Mouse (Mus musculus): ENCODE results near the gene Mien1.

DNA sequence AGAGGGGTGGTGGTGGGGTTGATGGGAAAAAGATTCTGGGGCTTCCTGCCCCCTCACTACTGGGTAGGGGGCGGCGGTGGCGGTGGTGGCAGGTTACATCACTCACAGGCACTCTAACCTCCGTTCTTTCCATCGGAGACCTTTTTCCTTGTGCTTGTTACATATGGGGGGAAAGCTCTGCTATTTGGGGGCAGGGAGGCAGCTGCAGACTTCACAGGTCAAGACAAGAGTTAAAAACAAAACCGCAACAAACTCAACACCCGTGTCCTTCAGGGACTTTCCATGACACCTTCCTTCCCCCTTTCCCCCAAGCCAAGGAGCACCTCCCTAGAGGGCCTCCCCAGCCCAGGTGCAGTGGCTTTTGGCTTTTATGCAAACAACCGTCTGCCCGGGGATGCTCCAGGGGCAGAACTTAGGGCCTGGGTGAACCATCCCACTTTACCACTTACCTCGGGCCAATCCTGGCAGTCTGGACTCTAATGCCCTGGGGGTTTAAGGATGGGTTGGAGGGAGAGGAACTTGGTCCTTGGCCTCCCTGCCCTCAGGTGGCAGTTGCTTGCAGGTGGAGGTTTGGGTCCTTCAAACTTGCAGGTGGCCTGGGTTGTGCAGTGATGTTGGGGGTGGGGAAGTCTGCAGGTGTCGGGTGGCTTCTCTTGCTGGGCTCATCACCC lies 20.4 kb upstream of the Mien1 start:
- TF ChIP-seq CTCF (IDR thresholded peaks at IDR 0.05; ENCODE audit: insufficient read depth, low read depth, low read length) (no peak), POLR2A (IDR thresholded peaks at IDR 0.05; ENCODE audit: insufficient read depth, low read depth, low read length) (no peak)

All from olfactory bulb, adult 2 months (tissue).